Mouse (Mus musculus): ENCODE data around the gene Mex3a.
"Not testable (repeated sequence)": the region's sequence is repeated elsewhere in the genome, so short reads cannot be mapped to it uniquely, and the experiment has no call there.

Gene Mex3a

DNA sequence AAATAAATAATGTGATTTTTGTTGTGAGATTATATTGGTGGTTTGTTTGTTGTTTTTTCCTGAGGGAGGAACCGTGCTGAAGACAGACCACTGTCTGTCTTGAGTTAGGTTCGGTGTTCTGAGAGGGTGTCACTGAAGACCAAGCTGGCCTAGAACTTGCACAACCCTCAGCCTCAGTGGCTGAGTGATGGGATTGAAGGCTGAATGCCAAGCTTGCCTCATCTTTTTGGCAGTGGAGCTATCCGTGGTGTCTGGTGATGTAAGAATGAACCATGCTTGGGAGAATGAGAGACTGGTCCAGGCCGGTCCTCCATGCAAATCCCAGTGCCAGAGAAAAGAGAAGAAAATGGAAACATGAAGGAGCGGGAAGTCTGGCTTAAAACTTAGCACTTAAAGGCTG is 37.5 kb downstream of the Mex3a start:
- no peak for DNase-seq (ENCODE audit: low spot score in 2 of 2)

DNA sequence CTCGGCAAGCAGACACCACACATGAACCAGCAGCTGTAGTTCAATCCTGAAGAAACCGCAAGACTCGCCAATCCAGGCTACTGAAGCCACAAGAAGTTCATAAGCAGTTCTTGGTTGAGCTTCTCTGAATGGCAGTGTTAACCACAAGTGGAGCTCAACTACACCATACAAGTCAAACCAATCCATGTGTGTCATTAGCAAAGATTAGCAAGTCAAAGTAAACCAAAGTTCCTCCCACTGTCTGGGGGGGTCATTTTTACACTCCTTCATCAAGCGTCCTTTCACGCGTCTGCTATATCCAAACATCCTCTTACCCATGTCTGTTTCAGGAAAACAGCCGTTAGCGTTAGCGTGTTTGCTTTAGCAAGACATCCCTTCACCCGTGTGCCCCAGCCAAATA is 38.1 kb downstream of the Mex3a start:
- DNase-seq (ENCODE audit: low spot score in 2 of 2): no peak

DNA sequence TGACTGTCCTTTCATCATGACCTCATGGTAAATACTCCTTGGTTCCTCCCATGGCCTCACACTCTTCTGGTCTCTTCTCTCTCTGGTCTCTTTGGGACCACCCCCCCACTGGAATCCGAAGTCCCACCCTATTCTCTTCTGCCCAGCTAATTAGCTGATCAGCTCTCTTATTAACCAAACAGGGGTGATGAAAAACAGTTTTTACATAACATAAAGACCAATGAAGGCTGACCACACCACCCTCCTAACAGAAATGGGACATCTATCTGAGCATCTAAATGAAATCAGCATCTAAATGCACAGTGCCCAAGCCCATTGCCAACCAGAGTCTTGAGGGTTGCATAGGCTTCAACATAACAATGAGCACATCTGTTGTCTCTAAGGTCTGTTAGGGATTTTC is 39.7 kb downstream of the Mex3a start:
- DNase-seq (ENCODE audit: low spot score in 2 of 2): no peak

DNA sequence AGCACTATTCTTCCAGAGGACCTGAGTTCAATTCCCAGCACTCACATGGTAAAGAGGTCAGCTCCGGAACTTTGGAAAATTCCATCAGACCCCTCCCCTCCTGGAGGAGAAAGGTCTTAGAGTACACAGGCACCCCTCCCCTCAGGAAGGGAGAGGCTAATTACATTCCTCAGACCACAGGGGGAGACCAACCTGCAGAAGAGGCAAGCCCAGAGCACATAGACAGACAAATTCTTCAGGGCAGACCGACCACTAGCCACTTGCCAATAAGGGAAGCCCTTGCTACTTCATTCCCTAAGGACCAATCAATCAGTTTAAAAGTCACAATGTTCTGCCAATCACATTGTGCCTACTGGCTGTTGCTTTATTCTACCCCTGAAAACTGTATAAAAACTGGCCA is 40.6 kb downstream of the Mex3a start:
- DNase-seq (ENCODE audit: low spot score in 2 of 2): no peak

DNA sequence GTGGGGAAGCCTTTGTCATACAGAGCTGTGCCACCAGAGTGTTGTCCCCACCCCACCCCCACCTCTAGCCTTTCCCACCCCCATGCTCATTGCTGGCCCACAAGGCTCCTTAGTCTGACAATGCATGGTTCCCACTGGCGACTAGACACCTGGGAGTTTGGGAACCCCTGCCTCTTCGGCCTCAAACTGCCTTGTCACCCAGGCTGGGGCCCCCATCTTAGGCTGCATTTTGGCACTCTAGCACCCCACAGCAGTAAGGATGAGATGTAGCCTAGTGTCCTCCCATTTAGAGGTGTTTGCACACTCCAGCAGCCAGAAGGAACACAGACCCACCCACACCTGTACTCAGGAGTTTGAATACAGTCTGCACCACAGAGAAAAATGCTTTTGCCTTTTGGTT is 41.6 kb downstream of the Mex3a start:
- DNase-seq (ENCODE audit: low spot score in 2 of 2): no peak

DNA sequence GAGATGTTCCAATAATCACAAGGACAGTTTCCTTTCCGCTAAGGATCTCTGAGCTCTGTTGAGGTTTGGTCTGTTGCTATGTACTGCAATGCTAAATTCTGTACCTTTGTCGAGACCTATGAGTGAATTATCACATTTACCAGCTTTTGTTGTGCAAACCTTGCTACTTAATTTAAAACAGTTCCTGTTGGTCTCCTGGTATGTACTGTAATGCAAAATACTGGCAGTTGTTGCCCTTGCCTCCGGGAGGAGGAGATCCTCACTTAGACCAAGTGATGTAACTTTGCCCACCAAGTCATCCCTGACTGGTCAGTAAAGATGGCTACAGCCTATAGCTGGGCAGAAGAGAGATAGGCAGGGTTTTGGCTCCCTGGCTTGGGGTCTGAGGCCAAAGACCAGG is 43.3 kb downstream of the Mex3a start, which contains the start of gene Ssr2:
Ssr2 (plus strand) TSS at position 337 of the 400 bp plus-strand sequence.
- no peak for DNase-seq (ENCODE audit: low spot score in 2 of 2)

DNA sequence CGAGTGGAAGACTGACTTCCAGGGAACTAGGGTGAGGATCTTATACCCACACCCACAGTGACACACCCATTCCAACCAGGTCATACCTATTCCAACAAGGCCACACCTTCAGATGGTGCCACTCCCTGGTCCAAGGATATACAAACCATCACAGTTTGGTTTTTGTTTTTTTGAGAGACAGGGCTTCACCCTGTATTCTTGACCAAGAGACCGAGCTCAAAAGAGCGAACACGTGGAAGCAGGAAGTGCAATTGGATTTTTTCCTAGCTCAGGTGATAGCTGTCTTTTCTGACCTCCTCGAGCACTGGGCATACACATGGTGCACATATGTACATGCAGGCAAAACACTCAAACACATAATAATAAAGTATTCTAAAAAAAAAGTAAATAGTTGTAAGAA is 45.7 kb downstream of the Mex3a start:
- not testable (repeated sequence) for DNase-seq (ENCODE audit: low spot score in 2 of 2)

DNA sequence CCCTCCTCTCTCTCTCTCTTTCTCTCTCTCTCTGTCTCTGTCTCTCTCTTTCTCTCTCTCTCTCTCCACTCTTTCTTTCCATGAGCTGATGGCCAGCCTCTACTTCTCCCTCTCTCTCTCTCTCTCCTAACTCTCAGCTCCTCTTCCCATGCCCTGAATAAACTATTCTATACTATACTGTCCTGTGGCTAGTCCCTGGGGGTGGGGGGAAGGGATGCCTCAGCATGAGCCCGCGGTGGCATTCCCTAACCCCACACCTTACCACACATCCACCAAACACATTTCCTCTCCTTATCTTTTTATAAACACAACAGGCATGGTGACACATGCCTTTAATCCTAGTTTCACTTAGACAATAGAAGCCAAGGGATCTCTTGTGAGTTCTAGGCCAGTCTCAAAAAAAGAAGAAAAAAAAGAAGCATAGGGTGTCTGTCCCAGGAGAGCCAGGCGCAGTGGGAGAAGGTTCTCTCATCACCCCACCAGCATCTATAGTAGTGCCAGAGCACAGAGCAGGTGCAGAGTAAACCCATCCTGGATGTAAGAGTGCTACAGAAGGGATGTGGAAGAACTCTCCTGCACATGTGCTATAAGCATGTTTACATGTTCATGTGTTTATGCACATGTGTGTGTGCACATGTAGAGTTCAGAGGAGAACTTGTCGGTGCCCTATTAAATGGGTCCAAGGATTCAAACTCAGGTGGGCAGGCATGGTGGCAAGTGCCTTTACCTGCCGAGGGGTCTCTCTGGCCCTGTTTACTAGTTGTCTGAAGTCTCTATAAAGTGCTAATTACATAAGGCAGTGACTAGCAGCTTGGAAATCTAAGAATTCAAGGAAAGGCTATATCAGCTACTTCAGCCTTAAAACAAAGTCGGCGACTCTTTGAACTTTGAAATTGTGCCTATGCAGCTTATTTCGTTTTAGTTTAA is 46.6 kb downstream of the Mex3a start:
- no peak for DNase-seq (ENCODE audit: low spot score in 2 of 2)

DNA sequence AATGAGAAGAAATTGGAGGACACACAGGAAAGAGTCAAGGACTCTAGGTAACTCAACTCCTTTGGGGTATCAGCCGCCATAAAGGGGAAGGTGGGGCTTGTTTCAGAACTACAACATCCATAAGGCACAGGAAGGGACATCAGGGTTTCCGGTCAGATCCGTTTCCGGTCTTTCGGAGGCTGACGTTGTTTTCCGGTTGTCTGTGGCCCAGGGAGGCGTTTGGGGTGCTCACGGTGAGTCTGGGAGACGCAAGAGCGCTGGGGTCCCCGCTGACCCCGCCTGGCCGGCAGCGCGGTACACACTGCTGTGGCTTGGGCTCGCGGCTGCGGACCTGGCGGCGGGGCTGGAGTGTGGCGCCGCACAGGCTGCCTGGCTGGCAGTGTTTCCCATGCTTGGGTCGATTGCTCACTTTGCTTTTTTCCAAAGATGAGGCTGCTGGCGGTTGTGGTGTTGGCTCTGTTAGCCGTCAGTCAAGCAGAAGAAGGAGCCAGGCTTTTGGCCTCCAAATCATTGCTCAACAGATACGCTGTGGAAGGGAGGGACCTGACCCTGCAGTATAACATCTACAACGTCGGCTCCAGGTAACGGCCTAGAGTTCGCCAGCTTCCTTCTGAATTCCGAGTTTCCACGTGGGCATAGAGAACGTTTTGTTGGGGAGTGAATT is 47.4 kb downstream of the Mex3a start:
- DNase-seq (ENCODE audit: low spot score in 2 of 2): peak in 1 of 2 experiments; percentile 69

DNA sequence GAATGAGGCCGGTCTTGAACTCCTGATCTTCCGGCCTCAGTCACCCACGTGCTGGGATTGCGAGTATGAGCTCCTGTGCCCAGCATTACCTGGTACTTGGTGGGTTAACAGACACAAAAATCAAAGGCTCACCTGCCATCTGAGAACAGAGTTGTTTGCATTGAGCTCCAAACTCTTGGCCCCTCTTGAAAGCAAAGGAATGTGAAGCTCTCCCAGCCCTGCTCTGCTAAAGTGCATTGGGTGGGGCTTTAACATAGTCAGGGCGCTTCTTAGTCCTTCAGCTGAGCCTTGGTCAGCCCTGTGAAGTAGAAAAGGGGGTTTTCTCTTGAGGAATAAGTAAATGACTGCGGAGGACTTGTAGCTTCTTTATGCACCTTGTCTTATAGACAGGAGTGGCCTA is 53.6 kb downstream of the Mex3a start:
- no peak for DNase-seq (ENCODE audit: low spot score in 2 of 2)

DNA sequence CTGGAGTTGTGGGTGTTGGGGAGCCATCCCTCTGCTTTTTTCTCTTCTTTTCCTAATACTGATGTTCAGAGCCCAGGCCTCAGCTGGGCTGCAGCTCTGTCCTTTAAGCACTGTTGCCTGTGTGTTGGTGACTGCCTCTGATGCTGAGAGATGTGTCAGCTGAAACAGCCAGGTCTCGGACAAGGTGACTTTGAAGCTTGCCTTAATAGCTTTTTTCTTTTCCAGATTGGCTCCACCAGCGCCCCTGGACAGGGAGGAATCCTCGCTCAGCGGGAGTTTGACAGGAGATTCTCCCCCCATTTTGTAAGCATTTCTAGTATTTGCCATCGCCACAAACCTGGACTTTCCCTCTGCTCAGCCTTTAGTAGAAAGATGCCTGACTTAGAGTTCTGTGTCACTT is 54.4 kb downstream of the Mex3a start:
- DNase-seq (ENCODE audit: low spot score in 2 of 2): no peak

DNA sequence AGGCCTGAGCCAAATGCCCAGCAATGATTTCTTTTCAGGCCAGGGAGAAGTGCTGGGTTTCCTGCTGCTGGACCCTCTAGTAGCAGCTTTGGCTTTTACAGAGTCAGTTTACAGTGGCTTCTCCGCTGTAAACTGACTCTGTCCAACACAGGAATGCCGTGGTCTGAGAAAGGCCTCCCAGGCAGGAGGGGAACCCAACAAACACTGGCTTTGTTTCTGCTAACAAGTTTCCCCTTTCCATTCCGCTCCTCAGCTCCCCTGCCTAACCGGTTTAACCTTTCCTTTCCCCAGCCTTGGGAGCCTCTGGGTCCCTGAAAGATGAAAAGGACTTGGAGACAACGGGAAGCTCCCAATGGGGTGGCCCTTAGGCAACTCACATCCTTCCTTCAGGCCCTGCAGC is 58.1 kb downstream of the Mex3a start:
- DNase-seq (ENCODE audit: low spot score in 2 of 2): no peak

All from urinary bladder, postnatal 4 days (tissue).